Mouse (Mus musculus) yolk sac, embryonic 10.5 days (tissue): ENCODE measurements around the gene Tff1.

Source experiments
- DNase-seq: peaks from one replicate; pipeline ENCODE4 v3.0.0-alpha.2; 2017; ENCODE audit warnings: low spot score

The Tff1 gene

DNA sequence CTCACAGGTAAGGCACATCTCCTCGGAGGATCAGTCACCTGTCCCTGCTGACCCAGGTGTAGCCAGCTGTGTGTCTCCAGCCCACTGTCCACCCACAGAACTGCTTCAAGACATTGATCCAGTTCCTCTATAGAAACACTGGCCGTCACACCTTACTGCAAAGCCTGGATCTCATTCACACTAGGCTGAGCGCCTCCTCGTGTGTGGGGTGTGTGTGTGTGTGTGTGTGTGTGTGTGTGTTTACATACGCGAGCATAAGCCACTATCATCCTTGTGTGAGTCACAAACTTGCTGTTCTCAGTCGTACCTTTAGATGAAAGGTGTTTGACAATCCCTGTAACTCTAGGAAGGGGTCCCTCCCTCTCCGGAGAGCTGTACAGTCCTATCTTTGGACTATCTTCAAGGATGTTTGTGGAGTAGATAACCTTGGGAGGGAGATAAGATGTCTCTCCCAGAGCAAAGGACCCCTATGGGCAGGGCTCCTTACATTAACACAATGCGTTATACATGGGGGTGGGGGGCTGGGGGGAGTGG lies 12.0 kb downstream of the Tff1 start:
- peak; percentile 60 for DNase-seq

DNA sequence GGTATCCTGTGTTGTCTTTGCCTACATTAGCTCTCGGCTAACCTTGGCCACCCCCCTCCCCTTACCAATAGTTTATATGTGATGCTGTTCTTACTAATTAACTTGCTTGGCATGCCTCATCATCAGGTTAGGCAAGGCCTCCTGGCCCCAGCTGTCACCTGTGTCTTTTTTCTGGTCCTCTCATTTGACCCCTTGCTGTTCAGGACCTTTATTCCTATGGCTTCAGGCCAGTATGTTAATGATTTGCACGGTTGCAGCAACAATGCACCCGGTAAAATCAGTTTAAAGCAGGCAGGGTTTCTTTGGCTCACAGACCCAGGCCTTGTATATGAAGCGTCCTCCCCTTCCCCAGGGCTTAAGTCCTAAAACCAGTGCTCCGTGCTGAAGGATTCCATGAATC lies 12.6 kb downstream of the Tff1 start:
- DNase-seq = peak; percentile 82

DNA sequence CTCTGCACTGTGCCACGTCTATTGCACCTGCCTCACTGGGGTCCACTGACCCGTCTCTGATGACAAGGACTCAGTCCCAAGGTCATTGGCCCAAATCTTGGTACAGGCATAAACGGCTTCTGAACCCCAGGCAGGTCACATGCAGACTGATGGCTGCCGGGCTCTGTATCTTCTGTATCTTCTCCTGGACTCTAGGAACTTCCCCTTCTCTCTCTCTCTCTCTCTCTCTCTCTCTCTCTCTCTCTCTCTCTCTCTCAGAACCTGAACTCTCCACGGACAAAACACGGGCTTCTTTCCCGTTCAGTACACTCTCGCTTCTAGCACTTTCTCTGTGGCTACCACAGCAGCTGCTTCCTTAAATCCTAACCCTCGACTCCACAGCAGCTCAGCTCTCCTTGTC lies 19.1 kb downstream of the Tff1 start:
- DNase-seq = no peak

DNA sequence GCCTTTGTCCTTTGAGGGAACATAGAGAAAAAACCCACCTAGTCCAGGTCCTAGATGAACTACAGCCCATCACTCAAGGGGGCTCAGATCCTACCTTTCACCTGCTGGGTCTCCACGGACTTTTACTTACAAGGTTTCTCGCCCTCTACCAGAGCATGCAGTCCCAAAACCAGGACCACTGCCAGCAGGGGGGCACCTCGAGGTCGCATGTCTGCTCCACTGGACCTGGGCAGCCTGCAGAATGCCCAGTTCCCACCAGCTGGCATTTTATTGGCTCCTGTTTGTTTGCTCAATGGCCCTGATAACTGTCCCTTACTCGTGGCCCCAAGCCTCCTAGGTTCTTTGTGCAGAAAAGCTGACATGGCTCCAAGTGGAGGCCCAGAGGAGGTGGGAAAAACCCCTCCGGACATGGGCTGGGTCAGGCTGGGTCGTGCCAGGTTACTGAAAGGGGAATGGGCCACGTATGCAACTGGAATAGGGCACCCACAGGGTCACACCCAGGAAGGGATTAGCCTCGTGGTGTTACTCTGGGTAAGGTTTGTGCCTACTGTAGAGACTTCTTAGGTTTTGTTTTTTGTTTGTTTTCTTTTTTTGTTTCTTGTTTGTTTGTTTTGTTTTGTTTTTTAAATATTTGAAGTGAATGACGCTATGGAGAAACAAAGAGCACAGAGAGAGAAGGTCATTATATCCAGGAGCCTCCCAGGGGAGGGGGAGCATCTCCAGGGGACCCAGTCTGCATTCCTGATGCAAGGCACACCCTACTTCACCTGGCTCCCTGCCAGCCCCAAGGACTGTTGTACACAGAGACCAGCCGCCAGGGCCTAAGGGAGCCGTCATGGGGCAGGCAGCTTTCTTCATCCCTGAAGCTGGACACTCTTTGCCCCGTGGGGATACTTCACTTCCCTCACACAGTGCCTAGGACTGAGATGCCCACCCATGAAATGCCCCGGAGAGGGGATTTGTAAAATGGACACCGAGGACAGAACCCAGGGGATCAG lies 20.7 kb downstream of the Tff1 start, which contains the start of gene Tff2:
TSS of gene Tff2 (minus strand) at position 243 of the 998 bp plus-strand sequence.
- no peak for DNase-seq

DNA sequence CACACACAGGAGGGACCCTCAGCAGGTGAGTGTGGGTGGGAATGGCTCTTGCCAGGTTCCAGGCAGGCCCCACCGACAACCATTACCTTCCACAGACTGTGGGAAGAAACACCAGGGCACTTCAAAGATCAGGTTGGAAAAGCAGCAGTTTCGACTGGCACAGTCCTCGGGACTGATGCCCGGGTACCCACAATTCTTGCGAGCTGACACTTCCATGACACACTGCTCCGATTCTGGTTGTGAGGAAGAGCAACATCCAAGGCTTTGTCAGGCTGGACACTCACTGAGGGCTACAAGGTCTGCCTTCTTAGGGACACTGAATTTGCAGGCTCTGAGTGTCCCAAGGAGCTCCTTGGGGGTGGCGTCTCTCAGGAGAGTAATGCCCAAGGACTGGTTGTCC lies 23.0 kb downstream of the Tff1 start:
- no peak for DNase-seq

DNA sequence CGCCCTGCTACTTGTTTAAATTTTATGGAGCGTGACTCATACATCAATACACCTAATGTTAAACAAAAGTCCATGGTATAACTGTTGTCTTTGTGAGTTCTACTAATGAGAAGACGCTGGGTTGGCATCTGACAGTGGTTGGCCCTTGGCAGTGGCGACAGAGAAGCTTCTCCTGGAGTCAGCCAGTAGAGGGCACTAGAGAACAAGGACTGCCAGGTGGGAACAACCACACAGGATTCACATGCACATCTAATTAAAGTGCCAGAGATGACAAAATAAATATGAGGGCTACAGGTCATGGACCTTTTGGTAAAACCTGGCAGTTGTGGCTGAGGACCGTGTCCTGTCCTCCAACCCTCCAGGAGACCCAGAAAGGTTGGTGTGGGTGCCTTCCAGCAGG lies 26.7 kb downstream of the Tff1 start:
- DNase-seq = peak; percentile 35

DNA sequence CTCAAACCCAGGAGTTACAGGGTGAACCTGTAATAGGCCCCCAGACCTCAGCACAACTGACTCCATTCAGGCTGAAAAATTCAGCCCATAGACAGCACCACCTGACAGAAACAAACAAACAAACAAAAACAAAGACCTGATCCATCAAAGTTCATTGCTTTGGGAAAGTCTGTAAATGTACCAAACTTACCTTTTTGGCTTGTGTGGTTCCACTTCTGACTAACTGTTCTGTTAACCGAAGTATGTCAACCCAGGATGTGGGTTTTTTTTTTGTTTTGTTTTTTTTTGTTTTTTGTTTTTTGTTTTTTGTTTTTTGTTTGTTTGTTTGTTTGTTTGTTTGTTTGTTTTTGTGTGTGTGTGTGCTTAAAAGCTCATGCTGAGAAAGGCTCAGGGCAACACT lies 28.3 kb downstream of the Tff1 start:
- no peak for DNase-seq

DNA sequence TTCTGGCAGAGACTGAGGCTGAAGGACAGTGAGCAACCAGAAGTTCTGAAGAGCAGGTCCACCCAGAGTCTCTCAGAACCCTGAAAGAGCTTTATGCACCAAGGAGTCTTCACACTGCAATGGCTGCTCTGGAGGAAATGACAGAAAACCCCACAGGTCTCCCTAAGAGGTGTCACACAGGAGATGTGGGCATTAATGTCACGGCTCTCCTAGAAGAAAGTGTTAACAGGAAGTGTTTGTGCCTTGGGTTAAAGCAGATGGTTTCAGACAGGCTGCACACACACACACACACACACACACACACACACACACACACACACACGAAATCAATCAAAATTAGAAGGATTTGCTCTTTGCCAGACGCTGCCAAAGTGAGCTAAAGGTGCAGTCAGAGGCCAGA lies 28.8 kb downstream of the Tff1 start:
- DNase-seq = no peak

DNA sequence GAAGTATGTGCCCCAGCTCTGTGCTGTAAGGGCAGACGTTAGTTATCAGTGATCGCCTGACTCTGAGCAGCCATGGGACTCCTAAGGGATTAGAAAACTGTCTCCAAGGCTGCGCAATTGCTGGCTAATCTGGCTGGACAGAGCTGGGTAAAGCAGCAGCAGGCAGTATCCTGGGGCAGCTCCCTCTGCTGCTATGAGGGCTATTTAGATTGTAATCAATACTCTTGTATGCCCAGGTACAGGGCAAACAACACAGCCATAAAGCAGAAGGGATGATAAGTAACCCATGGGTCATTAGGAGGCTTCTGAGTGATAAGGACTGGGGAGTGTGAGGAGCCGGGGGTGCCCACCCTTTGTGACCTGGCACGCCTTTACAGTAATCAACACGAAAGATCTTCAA lies 30.2 kb downstream of the Tff1 start:
- no peak for DNase-seq

DNA sequence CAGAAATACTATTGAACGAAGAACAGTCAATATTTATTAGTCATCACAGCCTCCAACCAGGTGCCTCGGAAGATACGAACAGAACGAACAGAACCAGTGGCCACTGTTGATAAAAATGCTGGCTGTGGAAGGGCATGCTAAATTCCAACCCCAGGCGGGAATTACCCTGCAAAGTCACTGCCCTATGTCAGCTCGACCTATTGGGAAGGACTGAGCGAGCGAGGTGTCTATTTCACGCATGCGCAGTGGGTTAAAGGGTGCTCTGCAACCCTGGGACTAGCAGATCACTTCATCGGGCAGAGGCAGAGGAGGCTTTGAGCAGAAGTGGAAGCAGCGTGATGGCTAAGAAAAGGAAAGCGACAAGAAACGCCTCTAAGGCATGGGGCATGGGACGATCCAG lies 31.3 kb downstream of the Tff1 start:
- DNase-seq = no peak

DNA sequence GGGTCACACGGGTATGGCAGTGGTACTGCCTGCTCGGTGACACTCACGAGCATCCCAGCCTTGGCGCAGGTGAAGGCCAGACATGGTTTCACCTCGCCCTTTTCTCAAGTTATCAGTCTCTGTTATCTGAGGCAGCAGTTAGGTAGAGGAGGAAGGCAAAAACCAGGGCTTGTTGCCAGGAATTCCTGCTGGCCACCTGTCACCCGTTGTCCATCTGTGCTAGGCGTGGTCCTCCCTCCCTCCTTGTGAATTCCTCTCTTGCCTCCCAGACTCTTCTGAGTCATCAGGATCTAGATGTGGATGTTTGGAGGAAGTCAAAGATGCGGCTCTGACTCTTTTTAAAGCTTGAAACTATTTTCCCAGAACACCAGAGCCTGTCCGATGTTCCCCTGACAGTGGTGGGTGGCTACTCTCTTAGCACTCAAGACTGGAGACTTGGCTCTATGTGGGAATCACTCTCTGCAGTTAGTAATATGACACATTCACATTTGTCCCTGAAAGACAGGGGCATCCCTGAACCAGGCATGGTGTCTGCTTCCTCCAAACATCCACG lies 33.7 kb downstream of the Tff1 start:
- no peak for DNase-seq

DNA sequence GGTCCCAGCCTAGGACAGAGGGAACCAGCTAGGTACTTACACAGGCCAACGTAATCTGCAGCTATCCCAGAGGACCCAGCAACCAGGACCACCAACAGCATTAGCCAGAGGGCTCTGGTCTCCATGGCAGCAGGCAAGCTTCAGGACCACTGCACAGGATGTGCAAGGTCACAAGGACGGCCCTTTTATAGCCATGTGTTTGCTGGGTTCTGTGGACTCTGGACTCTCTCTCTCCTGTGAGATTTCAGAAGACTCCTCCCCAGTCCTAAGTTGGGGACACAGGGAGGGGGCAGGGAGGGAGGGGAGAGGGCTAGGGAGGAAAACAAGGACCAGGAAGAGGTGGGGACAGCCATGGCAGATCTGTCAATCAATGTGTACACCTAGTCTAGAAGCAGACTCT lies 35.6 kb downstream of the Tff1 start, which contains the start of gene Tff3:
TSS of gene Tff3 (minus strand) at position 195 of the 400 bp plus-strand sequence.
- peak; percentile 74 for DNase-seq

DNA sequence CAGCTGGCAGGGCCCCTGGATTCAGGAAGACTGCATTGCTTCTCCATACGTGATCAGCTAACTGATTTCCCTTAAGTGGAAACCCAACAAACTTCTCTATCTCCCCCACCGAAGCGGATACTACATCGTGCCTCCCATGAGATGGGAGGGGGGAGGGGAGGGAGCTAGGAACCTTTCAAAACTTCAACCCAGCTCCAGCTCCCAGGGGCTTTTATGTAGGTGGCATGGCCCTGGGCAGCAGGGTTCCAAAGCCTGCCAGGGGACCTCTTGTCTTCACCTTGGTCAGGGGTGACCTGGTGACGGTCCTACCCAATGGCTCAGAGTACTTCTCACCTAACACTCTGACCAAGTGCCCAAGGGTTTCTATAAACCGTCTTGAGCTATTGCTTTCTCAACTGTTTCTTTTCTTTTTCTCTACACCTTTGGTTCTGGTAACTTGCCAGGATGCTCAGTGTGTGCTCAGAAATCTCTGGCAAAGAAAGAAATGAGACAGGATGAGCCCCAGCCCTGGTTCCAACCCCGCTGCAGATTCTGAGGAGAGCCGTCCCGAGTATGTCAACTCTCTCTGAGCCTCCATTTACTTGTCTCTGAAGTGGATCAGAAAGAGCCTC lies 36.3 kb downstream of the Tff1 start:
- DNase-seq = no peak

DNA sequence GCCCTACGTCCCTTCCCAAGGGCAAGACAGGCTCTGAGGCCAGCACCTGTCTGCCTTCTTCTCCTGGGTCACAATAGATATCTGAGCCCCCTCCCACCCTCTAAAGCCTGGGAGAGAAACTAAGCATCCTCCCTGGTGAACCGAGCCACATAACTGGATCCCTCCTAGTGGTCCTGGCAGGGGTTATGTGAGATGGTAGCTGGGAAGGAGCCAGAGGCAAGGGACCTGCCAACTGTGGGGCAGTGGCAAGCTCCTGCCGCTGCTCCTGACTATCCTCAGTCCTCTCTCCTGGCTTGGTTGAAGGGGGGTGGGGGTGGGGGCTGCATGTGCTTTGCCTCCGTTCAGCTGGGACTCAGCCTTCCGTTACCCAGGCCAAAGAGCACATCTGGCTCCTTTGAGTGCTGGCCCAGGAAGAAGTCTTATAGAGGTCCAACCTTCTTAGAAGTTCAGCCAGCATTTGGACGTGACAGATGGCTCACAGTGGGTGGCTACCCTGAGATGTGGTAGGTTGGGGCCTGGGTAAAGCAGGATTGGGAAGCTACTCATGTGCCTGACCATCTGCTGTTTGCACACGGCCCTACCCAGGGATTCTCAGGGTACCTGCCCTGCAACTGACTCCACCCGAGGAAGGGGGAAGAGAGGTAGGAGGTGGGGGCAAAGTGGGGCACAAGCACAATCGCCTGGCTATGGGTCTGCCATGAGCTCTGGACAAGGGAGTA lies 39.4 kb downstream of the Tff1 start:
- no peak for DNase-seq

DNA sequence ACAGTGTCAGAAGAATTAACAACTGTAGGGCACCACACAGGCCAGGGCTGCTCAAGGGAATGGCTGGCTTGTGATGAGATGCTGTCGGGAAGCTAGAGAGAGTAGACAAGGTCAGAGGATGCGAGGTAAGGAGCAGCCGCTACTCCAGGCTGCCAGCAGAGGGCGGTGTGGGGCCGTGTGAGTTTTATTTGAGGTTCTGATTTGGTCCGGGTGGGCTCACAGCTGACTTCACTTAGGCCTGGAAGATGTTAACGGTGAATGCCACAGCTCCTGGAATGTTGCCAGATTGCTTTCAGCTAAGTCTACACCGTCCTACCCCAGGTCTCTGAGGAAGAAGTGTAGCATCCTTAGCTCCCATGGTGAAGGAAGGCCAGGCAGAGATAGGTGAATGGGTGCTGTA lies 43.1 kb downstream of the Tff1 start:
- DNase-seq = peak; percentile 44

DNA sequence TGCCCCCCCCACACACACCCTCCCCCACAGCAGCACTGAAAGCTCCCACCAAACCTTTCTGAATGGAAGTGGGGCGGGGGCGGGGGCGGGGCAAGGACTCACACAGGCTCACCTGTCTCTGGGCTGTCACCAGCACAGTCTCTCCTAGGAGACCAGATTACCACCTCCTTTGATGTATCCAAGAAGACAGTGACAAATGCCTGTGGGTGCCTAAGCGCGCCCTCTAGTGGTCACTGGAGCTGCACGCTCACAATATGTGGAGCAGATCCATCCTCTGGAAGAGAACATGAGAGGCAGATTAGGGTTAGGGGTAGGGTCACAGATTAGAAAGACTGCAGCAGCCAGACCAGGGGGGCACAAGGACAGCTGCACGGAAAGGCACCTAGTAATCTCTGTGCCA lies 45.6 kb downstream of the Tff1 start:
- peak; percentile 41 for DNase-seq

DNA sequence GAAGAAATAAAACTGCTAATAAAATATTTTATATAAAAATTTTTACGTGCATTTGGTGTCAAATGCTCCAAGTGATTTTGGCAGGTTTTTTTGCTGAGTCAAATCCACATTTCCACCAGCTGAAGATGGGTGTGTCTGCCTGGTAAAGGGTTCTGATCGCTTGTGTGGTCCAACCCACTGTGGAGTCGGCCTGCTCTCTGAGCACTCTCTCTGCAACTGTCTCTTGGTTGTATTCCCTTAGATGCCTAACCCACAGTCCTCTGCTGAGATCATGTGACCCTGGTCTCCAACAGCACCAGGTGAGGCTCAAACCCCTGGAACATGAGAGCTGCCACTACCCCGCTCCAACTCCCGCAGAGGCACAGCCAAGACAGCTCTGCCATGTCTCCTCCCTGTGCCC lies 47.1 kb downstream of the Tff1 start:
- DNase-seq = no peak

DNA sequence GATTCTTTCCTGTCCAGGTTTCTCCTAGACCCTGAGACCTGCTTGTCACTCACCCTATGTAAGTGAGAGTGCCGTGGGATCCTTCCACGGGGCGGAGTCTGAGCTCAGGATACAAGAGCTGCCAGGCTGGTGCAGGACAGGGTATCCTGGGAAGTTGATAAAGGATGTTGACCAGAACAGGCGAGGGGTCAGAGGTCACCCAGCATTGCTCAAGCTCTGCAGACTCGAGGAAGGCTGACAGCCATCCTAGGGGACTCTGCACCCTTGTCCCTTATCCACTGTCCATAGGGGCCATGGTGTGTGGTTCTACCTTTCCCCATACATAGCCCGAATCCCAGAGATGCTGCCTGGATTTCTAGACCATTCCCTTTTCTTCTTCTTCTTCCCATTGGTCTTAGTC lies 49.0 kb downstream of the Tff1 start:
- peak; percentile 59 for DNase-seq

DNA sequence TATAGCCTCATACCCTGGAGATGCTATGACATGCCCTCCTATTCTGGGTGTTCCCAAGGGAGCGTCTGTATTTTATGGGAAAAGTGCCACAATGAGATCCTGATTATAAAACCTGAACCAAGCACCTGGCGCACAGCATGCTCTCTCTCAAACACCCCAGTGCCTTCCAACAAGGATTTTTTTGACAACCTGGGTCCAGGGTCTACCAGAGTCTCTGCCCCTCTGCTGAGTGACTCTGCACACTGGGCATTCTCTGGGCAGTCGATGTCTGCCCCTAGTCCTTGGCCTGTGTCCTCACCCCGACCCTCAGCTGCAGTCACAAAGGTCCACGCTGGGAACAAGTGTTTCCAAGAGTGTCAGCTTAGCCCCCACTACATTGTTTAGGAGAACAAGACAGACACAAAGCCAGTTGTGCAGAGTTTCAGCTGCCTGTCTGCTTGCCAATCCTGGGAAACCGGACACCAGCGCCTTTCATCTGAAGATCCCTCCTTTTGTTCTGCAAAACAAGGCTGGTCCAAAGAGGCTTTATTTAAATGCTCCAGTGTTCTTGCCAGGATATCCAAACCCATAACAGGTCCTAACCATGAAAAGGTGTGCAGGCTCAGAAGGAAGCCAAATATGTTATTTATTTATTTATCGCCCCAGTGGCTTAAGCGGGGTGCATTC lies 51.8 kb downstream of the Tff1 start:
- DNase-seq = no peak
